Mouse (Mus musculus) CH12.LX (cell line): ENCODE data around the gene Ccdc89. TPM values are rescaled to one million over a fixed set of nuclear protein-coding genes. Genes with fewer than 3 reads are reported as not detected.

Source experiments
- DNase-seq: peaks from one replicate; pipeline ENCODE4 v3.0.0-alpha.2; 2013; ENCODE audit errors: extremely low read depth
- H3K27ac ChIP-seq: 2 replicates; pipeline ENCODE4 v1.5.1; 2012; ENCODE audit warnings: low read depth, mild to moderate bottlenecking, control low read depth, moderate library complexity; ENCODE audit not compliant: insufficient read depth
- H3K27me3 ChIP-seq: replicated peaks from 2 replicates; pipeline ENCODE3; 2012; ENCODE audit warnings: inconsistent platforms
- H3K36me3 ChIP-seq, 2 experiments: replicated peaks in 1 of 2; 2 replicates each; pipeline versions ENCODE3 to v1.6.1; 2012; ENCODE audit warnings: inconsistent platforms in 1 of 2, low read length in 1 of 2, mild to moderate bottlenecking in 1 of 2, mixed read lengths in 1 of 2, moderate library complexity in 1 of 2; ENCODE audit not compliant: control insufficient read depth in 1 of 2, insufficient read depth in 1 of 2
- H3K4me1 ChIP-seq, 2 experiments: 2 replicates each; pipeline ENCODE4 v1.6.1; 2012; ENCODE audit warnings: inconsistent platforms in 1 of 2, moderate library complexity in 1 of 2; ENCODE audit not compliant: insufficient read depth in 2 of 2, control insufficient read depth in 1 of 2
- H3K4me2 ChIP-seq: 2 replicates; pipeline ENCODE4 v1.6.1; 2012; ENCODE audit warnings: low read depth, mild to moderate bottlenecking, control low read depth; ENCODE audit not compliant: poor library complexity, insufficient read depth, severe bottlenecking
- H3K4me3 ChIP-seq, 3 experiments: fragments of 150-350 bp in 1 of 3; sonication (generic) in 1 of 3; replicated peaks in 1 of 3; 2 replicates each; pipeline versions ENCODE3 to v1.5.1; 2011 to 2012; ENCODE audit warnings: low read depth in 2 of 3, low read length in 2 of 3, mild to moderate bottlenecking in 2 of 3, moderate library complexity in 2 of 3, control low read depth in 1 of 3, improper control_type of control experiment in 1 of 3, inconsistent platforms in 1 of 3, mixed read lengths in 1 of 3; ENCODE audit not compliant: poor library complexity in 1 of 3
- H3K79me2 ChIP-seq: replicated peaks from 2 replicates; pipeline ENCODE4 v1.6.1; 2012; ENCODE audit warnings: mild to moderate bottlenecking, moderate library complexity; ENCODE audit not compliant: control insufficient read depth, poor library complexity, insufficient read depth, severe bottlenecking; ENCODE audit errors: extremely low read depth
- H3K9ac ChIP-seq: 2 replicates; pipeline ENCODE4 v1.6.1; 2012; ENCODE audit warnings: low read depth, mild to moderate bottlenecking, control low read depth, moderate library complexity; ENCODE audit not compliant: insufficient read depth
- H3K9me3 ChIP-seq: replicated peaks from 2 replicates; pipeline ENCODE3; 2012; ENCODE audit warnings: low read length, inconsistent platforms, mixed read lengths
- BHLHE40 ChIP-seq: IDR thresholded peaks from 2 replicates; pipeline ENCODE4 v1.6.1; 2011; ENCODE audit warnings: mild to moderate bottlenecking, low read depth, low read length, improper control_type of control experiment
- CHD2 ChIP-seq: IDR thresholded peaks from 2 replicates; pipeline ENCODE4 v1.6.1; 2011; ENCODE audit warnings: low read length, improper control_type of control experiment
- CTCF ChIP-seq, 2 experiments: IDR thresholded peaks in 1 of 2; conservative IDR thresholded peaks in 1 of 2; 2 replicates each; pipeline ENCODE4 v1.5.1; 2011 to 2012; ENCODE audit warnings: low read depth in 2 of 2, low read length in 2 of 2, improper control_type of control experiment in 1 of 2, inconsistent platforms in 1 of 2, mild to moderate bottlenecking in 1 of 2, moderate library complexity in 1 of 2
- ELF1 ChIP-seq: IDR thresholded peaks from 2 replicates; pipeline ENCODE4 v1.6.1; 2014; ENCODE audit warnings: low read depth, mild to moderate bottlenecking, inconsistent platforms, low read length, improper control_type of control experiment
- EP300 ChIP-seq: IDR thresholded peaks from 2 replicates; pipeline ENCODE4 v1.6.1; 2011; ENCODE audit warnings: low read length, improper control_type of control experiment
- ETS1 ChIP-seq: conservative IDR thresholded peaks from 2 replicates; pipeline ENCODE4 v1.6.1; 2012; ENCODE audit warnings: low read depth, mild to moderate bottlenecking, inconsistent platforms, low read length, improper control_type of control experiment, moderate library complexity
- GABPA ChIP-seq: IDR thresholded peaks from 2 replicates; pipeline ENCODE4 v1.6.1; 2012; ENCODE audit warnings: low read depth, low read length, improper control_type of control experiment, inconsistent platforms; ENCODE audit not compliant: insufficient replicate concordance
- KAT2A ChIP-seq: IDR thresholded peaks from 2 replicates; pipeline ENCODE4 v1.6.1; 2012; ENCODE audit warnings: low read length, improper control_type of control experiment, inconsistent platforms; ENCODE audit not compliant: insufficient replicate concordance
- MAFK ChIP-seq: IDR thresholded peaks from 2 replicates; pipeline ENCODE4 v1.6.1; 2011; ENCODE audit warnings: low read length, improper control_type of control experiment; ENCODE audit not compliant: insufficient replicate concordance
- MXI1 ChIP-seq: IDR thresholded peaks from 2 replicates; pipeline ENCODE4 v1.6.1; 2011; ENCODE audit warnings: mild to moderate bottlenecking, low read depth, low read length, improper control_type of control experiment
- MYC ChIP-seq: IDR thresholded peaks from 2 replicates; pipeline ENCODE4 v1.6.1; 2011; ENCODE audit warnings: low read depth, mild to moderate bottlenecking, improper control_type of control experiment, low read length
- NELFE ChIP-seq: IDR thresholded peaks from 2 replicates; pipeline ENCODE4 v1.6.1; 2011; ENCODE audit warnings: low read depth, low read length, improper control_type of control experiment
- PAX5 ChIP-seq: IDR thresholded peaks from 2 replicates; pipeline ENCODE4 v1.6.1; 2012; ENCODE audit warnings: low read length, inconsistent platforms, mixed read lengths
- POLR2AphosphoS2 ChIP-seq: IDR thresholded peaks from 2 replicates; pipeline ENCODE4 v1.6.1; 2011; ENCODE audit warnings: low read depth, low read length, improper control_type of control experiment
- RAD21 ChIP-seq: IDR thresholded peaks from 2 replicates; pipeline ENCODE4 v1.6.1; 2011; ENCODE audit warnings: low read depth, mild to moderate bottlenecking, low read length, improper control_type of control experiment, moderate library complexity
- RCOR1 ChIP-seq: conservative IDR thresholded peaks from 2 replicates; pipeline ENCODE4 v1.6.1; 2012; ENCODE audit warnings: low read depth, mild to moderate bottlenecking, inconsistent platforms, low read length, improper control_type of control experiment
- SIN3A ChIP-seq: IDR thresholded peaks from 2 replicates; pipeline ENCODE4 v1.6.1; 2012; ENCODE audit warnings: low read length, improper control_type of control experiment, inconsistent platforms
- TBP ChIP-seq: conservative IDR thresholded peaks from 2 replicates; pipeline ENCODE4 v1.6.1; 2011; ENCODE audit warnings: low read depth, low read length, improper control_type of control experiment
- UBTF ChIP-seq: IDR thresholded peaks from 2 replicates; pipeline ENCODE4 v1.6.1; 2012; ENCODE audit warnings: low read depth, mild to moderate bottlenecking, inconsistent platforms, low read length, improper control_type of control experiment, moderate library complexity
- USF1 ChIP-seq: IDR thresholded peaks from 2 replicates; pipeline ENCODE4 v1.6.1; 2014; ENCODE audit warnings: low read depth, mild to moderate bottlenecking, inconsistent platforms, low read length, improper control_type of control experiment
- USF2 ChIP-seq: conservative IDR thresholded peaks from 2 replicates; pipeline ENCODE4 v1.6.1; 2011; ENCODE audit warnings: low read depth, low read length, improper control_type of control experiment
- ZNF384 ChIP-seq: IDR thresholded peaks from 2 replicates; pipeline ENCODE4 v1.6.1; 2012; ENCODE audit warnings: low read depth, low read length, improper control_type of control experiment, inconsistent platforms
- dilution Hi-C: fragments of 300-500 bp; cut with MboI; formaldehyde crosslinking; loops from 2 replicates; pipeline ENCODE4 v1.14.3; 2020; ENCODE audit warnings: low sequenced_read_pairs; ENCODE audit not compliant: extremely low pct_unique_long_range_greater_than_20kb, extremely low pct_ligation_motif_present
- in situ Hi-C: fragments of 300-500 bp; cut with MboI; formaldehyde crosslinking; loops from 3 replicates; pipeline ENCODE4 v1.14.3; 2019; ENCODE audit warnings: low sequenced_read_pairs, low pct_ligation_motif_present, low pct_unique_long_range_greater_than_20kb, mixed read lengths
- polyA plus RNA-seq: library from polyadenylated mRNA; unstranded; fragments of >175 nt; gene quantifications from 2 replicates; pipeline ENCODE4 v1.2.1, GENCODE M21; 2012; ENCODE audit warnings: low read depth; ENCODE audit not compliant: insufficient read length
- total RNA-seq, 2 experiments: library from RNA; depleted of rRNA; stranded (reverse); fragments of 300-350 nt in 1 of 2; fragments of >200 nt in 1 of 2; gene quantifications; 2 replicates each; pipeline ENCODE4 v1.2.3; 2012 to 2014

The Ccdc89 gene
- total and polyA plus RNA-seq, 3 experiments, result not detected

- Histone ChIP-seq H3K4me1 (peaks cover 0 to 21% of the 10 kb centered on the region in 2 experiments; a peak in 2 of 4 replicates), H3K4me2 (peak overlapping the region; percentile 94), H3K27ac (no peak overlapping the region), H3K9me3 (no peaks in the 10 kb centered on the region), H3K4me3 (peak overlapping the region; percentile 77 to 100 (median 94)), H3K9ac (peak overlapping the region; percentile 99), H3K79me2 (peaks cover 36% of the 10 kb centered on the region), H3K36me3 (peaks cover 5 to 29% of the 10 kb centered on the region in 2 experiments), H3K27me3 (no peaks in the 10 kb centered on the region)
- dilution Hi-C loops (no loop called here), in situ Hi-C loops (loop anchor here (25.0 kb wide), 1 partner anchor 432 kb away; no protein-coding TSS in a partner anchor)
- TF ChIP-seq USF1, result no peak
- peak; percentile 79; the same call in 1 of the 2 replicates for TF ChIP-seq SIN3A
- no peak for DNase-seq
Measured at GRCm38 (mm10) chr7:90444206-90444605, 17.8 kb downstream of the Ccdc89 start.

DNA sequence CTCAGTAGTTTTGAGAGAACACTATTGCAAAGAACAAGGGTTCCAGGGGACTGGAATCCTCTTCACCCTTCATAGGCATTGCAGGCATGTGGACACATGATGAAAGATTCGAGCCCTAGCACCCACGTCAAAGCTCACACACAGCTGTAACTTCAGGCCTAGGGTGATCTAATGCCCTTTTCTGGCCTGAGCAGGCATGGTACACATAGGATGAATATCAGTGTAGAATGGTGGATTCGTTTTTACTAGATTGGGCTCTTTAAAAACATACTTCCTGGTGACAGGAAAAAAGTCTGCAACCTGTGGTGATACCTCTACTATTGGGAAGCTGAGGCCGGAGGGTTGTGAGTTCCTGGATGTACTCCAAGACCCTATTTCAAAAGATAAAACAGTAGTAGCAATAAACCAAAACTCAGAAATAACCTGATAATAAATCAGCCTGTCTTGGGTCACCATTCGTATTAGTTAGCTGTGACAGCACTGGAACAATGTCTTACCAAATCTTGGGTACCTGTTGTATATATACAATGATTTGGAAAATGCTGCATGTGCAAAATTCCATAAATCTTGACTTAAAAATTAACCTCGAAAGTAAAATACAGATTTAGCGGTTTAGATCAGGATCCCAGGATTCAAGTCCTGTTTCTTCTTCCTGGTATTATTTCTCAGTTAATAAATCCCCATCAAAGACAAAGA lies 29.9 kb downstream of the Ccdc89 start:
- Histone ChIP-seq H3K4me1 (peaks cover 0 to 7% of the 10 kb centered on the region in 2 experiments; a peak in 2 of 4 replicates), H3K9ac (peak overlapping the region; percentile 79)
- TF ChIP-seq MAFK (peak; percentile 75), USF2 (no peak), NELFE (no peak), MYC (no peak), ELF1 (no peak), PAX5 (no peak), POLR2AphosphoS2 (peak; percentile 47; the same call in 1 of the 2 replicates)
- TF ChIP-seq, all 38 proteins: peak for 2
- no peaks in the 10 kb centered on the region for H3K9me3 ChIP-seq
- DNase-seq, result no peak
- dilution Hi-C loops, result no loop called here
- peak overlapping the region; percentile 60 to 96 (median 64) for H3K4me3 ChIP-seq
- peak overlapping the region; percentile 66 for H3K27ac ChIP-seq
- H3K79me2 ChIP-seq, result peaks cover 19% of the 10 kb centered on the region
- H3K27me3 ChIP-seq, result no peaks in the 10 kb centered on the region
- H3K4me2 ChIP-seq, result peak overlapping the region; percentile 79
- H3K36me3 ChIP-seq, result peaks cover 12 to 32% of the 10 kb centered on the region in 2 experiments
- in situ Hi-C loops, result no loop called here

- DNase-seq, result peak; percentile 90
- H3K79me2 ChIP-seq, result peaks cover 14% of the 10 kb centered on the region
- H3K4me2 ChIP-seq, result peak within 1 kb of the TSS; percentile 79
- peaks cover 0 to 7% of the 10 kb centered on the region in 2 experiments; a peak in 2 of 4 replicates for H3K4me1 ChIP-seq
- H3K27me3 ChIP-seq, result no peaks in the 10 kb centered on the region
- in situ Hi-C loops (no loop called here), dilution Hi-C loops (no loop called here)
- peak within 1 kb of the TSS; percentile 60 to 96 (median 64) for H3K4me3 ChIP-seq
- no peaks in the 10 kb centered on the region for H3K9me3 ChIP-seq
- peak within 1 kb of the TSS; percentile 79 for H3K9ac ChIP-seq
- peak within 1 kb of the TSS; percentile 93 for H3K27ac ChIP-seq
- H3K36me3 ChIP-seq, result peaks cover 8 to 25% of the 10 kb centered on the region in 2 experiments
- TF ChIP-seq UBTF, result peak; percentile 88; the same call in 1 of the 2 replicates
- TF ChIP-seq MAFK, result no peak
- 0 out of 2 replicates have a peak, but pooled peaks have one; percentile 44 for TF ChIP-seq ETS1
- TF ChIP-seq GABPA, result no peak
- TF ChIP-seq TBP, result peak; percentile 61; the same call in 1 of the 2 replicates
- peak; percentile 88 for TF ChIP-seq USF1
- TF ChIP-seq ZNF384, result no peak
- no peak for TF ChIP-seq EP300
- TF ChIP-seq ELF1, result peak; percentile 81
- peak; percentile 95 for TF ChIP-seq BHLHE40
- TF ChIP-seq KAT2A, result 0 out of 2 replicates have a peak, but pooled peaks have one; percentile 47
- peak; percentile 18; the same call in 1 of the 2 replicates for TF ChIP-seq RCOR1
- peak; percentile 94 for TF ChIP-seq NELFE
- no peak for TF ChIP-seq RAD21
- TF ChIP-seq PAX5, result no peak
- TF ChIP-seq CHD2, result peak; percentile 54; the same call in 1 of the 2 replicates
- TF ChIP-seq MXI1, result peak; percentile 79
- TF ChIP-seq CTCF (conservative IDR thresholded peaks at IDR 0.05 in 1 of 2, IDR thresholded peaks at IDR 0.05 in 1 of 2; ENCODE audit: low read depth in 2 of 2, low read length in 2 of 2), result 0 out of 4 replicates have a peak, but pooled peaks of 1 of the 2 experiments have one; percentile 10
Measured at GRCm38 (mm10) chr7:90456845-90457468, 30.6 kb downstream of the Ccdc89 start, which contains the start of gene Tmem126a. Gene Tmem126a (minus strand): TSS chr7:90457229.
